Mouse (Mus musculus) liver, embryonic 12.5 days (tissue): ENCODE measurements around the gene Tet3. TPM values are rescaled to one million over a fixed set of nuclear protein-coding genes. Genes with fewer than 3 reads are reported as not detected.

ENCODE experiments used
- ATAC-seq: fragments of 200-750 bp; cut with Nextera tagmentation; 2 replicates; pipeline ENCODE4 v1.8.0; 2017; ENCODE audit warnings: moderate number of reproducible peaks, mild to moderate bottlenecking, moderate library complexity
- H3K27ac ChIP-seq: fragments of 300-500 bp; sonication (generic); 2 replicates; pipeline ENCODE4 v1.5.1; 2016; ENCODE audit warnings: mild to moderate bottlenecking
- H3K27me3 ChIP-seq: fragments of 300-500 bp; sonication (generic); replicated peaks from 2 replicates; pipeline ENCODE4 v1.6.1; 2016; ENCODE audit warnings: mild to moderate bottlenecking, moderate library complexity
- H3K36me3 ChIP-seq: fragments of 300-500 bp; sonication (generic); 2 replicates; pipeline ENCODE4 v1.6.1; 2016; ENCODE audit warnings: mild to moderate bottlenecking, moderate library complexity
- H3K4me1 ChIP-seq: fragments of 300-500 bp; sonication (generic); 2 replicates; pipeline ENCODE4 v1.6.1; 2016
- H3K4me2 ChIP-seq: fragments of 300-500 bp; sonication (generic); 2 replicates; pipeline ENCODE4 v1.6.1; 2016; ENCODE audit warnings: mild to moderate bottlenecking, moderate library complexity
- H3K4me3 ChIP-seq: fragments of 300-500 bp; sonication (generic); 2 replicates; pipeline ENCODE4 v1.5.1; 2016; ENCODE audit warnings: mild to moderate bottlenecking, moderate library complexity
- H3K9ac ChIP-seq: fragments of 300-500 bp; sonication (generic); 2 replicates; pipeline ENCODE4 v1.6.1; 2016; ENCODE audit warnings: mild to moderate bottlenecking, moderate library complexity
- H3K9me3 ChIP-seq: fragments of 300-500 bp; sonication (generic); replicated peaks from 2 replicates; pipeline ENCODE4 v1.6.1; 2016; ENCODE audit warnings: mild to moderate bottlenecking, moderate library complexity
- WGBS: fragments of 180-500 bp; shearing (Covaris S2); methylation state at CpG from one replicate; pipeline ENCODE4 v1.1.7; 2016; ENCODE audit not compliant: insufficient replicate concordance; 5-methylcytosine and 5-hydroxymethylcytosine counted together
- polyA plus RNA-seq: library from polyadenylated mRNA; unstranded; fragments of >200 nt; fragmentation: Nextera tagmentation; extraction: Ambion mirVana; gene quantifications from 2 replicates; pipeline ENCODE4 v1.2.1, GENCODE M21; 2016

Tet3 gene
- polyA plus RNA-seq, 1 experiment from 2014 or later: 12.1 TPM

DNA sequence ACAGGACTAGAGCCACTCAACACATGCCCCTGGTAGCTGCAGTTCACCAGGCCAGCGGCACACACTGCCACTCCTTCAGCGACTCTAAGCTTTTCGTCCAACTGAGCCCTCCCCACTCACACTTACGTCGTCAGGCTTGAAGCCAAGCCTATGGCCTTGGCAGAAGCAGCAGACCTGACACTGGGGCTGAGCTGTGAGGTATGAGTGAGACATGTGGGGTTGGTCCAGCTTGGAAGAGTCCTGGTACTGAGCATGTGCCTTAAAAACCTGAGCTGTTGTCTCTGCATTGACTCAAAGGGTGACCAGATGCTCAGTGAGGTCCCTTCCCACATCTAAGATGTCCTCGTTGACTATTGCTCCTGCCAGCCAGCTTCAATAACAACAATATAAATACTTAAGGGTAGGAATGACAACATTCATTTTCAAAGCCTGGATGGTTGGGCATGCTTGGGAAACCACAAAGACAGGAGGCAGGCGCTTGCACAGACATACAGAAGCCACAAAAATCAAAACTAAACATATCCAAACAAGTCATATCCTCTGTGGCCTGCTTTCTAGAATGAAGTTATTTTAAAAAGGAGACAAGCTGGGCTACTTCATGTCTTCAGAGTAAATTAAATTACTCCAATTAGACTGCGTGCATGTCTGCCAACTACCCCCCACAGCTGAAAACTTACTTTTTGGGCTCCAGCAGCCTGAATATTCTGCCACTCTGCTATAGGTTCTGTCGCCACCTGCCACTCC is 37.3 kb upstream of the Tet3 start:
- Histone ChIP-seq H3K9ac (no peak overlapping the region), H3K4me1 (peaks cover 13% of the 10 kb centered on the region), H3K4me3 (no peak overlapping the region), H3K9me3 (no peaks in the 10 kb centered on the region), H3K27me3 (no peaks in the 10 kb centered on the region), H3K4me2 (no peak overlapping the region), H3K27ac (no peak overlapping the region), H3K36me3 (peaks cover 43% of the 10 kb centered on the region)
- ATAC-seq: no peak
- 88% methylated on average over 9 of the region's 9 CpGs for WGBS

- Histone ChIP-seq H3K4me3 (no peak overlapping the region), H3K9ac (no peak overlapping the region), H3K9me3 (no peaks in the 10 kb centered on the region), H3K4me2 (no peak overlapping the region), H3K27me3 (no peaks in the 10 kb centered on the region), H3K4me1 (no peaks in the 10 kb centered on the region), H3K36me3 (peaks cover 74% of the 10 kb centered on the region), H3K27ac (no peak overlapping the region)
- WGBS: 28% methylated on average over 4 of the region's 4 CpGs
- no peak for ATAC-seq
These were observed 31.7 kb upstream of the Tet3 start for GRCm38 (mm10) chr6:83490622-83491021.

DNA sequence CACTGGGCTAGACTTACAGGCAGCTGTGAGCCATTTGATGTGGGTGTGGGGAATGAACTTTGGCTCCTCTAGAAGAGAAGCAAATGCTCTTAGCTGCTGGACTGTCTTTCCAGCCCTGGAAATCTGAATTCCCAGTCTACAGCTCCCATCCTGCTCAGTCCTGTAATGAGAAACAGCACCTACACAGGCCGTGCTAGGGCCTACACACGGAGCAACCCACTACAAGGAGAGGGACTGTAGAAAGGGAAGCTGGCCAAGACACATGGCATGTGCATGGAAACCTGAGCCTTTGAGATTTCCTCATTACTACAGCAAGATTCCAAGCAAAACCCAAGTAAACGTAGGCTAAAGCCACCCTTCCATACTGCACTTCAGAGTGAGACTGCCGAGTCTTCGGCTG is 29.3 kb upstream of the Tet3 start:
- H3K4me1 ChIP-seq: no peaks in the 10 kb centered on the region
- peaks cover 75% of the 10 kb centered on the region for H3K36me3 ChIP-seq
- no peaks in the 10 kb centered on the region for H3K27me3 ChIP-seq
- WGBS: 76% methylated on average over 5 of the region's 5 CpGs
- no peaks in the 10 kb centered on the region for H3K9me3 ChIP-seq
- no peak overlapping the region for H3K9ac ChIP-seq
- no peak for ATAC-seq
- no peak overlapping the region for H3K27ac ChIP-seq
- H3K4me3 ChIP-seq: no peak overlapping the region
- H3K4me2 ChIP-seq: no peak overlapping the region

- Histone ChIP-seq H3K4me3 (no peak overlapping the region), H3K36me3 (peaks cover 78% of the 10 kb centered on the region), H3K9ac (no peak overlapping the region), H3K4me1 (0 out of 2 replicates have a peak, but pooled peaks cover 5% of the 10 kb centered on the region), H3K9me3 (no peaks in the 10 kb centered on the region), H3K27me3 (no peaks in the 10 kb centered on the region), H3K4me2 (no peak overlapping the region), H3K27ac (no peak overlapping the region)
- ATAC-seq: 0 out of 2 replicates have a peak, but pooled peaks have one; percentile 27
- WGBS: 65% methylated on average over 4 of the region's 4 CpGs
These were observed 28.4 kb upstream of the Tet3 start for GRCm38 (mm10) chr6:83487298-83487697.

DNA sequence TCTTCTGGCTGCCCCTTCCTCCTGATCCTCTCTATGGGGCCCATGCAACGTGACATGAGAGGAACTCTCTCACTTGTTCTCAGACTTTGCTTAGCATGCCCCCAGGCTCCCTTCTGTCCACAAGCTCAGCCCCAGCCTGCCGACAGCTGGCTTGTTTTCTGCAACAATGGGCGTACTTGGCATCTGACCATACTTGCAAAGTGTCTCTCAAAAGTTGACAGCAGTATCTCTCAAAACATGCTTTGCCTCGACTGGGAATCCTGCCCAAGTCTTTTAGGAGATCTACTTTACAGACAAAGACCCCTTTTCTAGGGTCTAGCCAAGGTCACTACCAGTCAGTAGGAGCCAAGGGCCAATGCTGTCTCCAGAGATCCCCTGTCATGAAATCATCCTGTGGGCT is 27.0 kb upstream of the Tet3 start:
- H3K36me3 ChIP-seq: peaks cover 88% of the 10 kb centered on the region
- H3K27me3 ChIP-seq: no peaks in the 10 kb centered on the region
- no peak for ATAC-seq
- no peak overlapping the region for H3K4me3 ChIP-seq
- WGBS: 74% methylated on average over 4 of the region's 4 CpGs
- 0 out of 2 replicates have a peak, but pooled peaks cover 5% of the 10 kb centered on the region for H3K4me1 ChIP-seq
- no peak overlapping the region for H3K4me2 ChIP-seq
- H3K27ac ChIP-seq: no peak overlapping the region
- no peak overlapping the region for H3K9ac ChIP-seq
- H3K9me3 ChIP-seq: no peaks in the 10 kb centered on the region

- no peaks in the 10 kb centered on the region for H3K27me3 ChIP-seq
- no peak overlapping the region for H3K4me2 ChIP-seq
- no peak overlapping the region for H3K4me3 ChIP-seq
- ATAC-seq: no peak
- 0 out of 2 replicates have a peak, but pooled peaks cover 5% of the 10 kb centered on the region for H3K4me1 ChIP-seq
- no peaks in the 10 kb centered on the region for H3K9me3 ChIP-seq
- peaks cover 86% of the 10 kb centered on the region for H3K36me3 ChIP-seq
- WGBS: 87% methylated on average over 7 of the region's 7 CpGs
- H3K9ac ChIP-seq: no peak overlapping the region
- no peak overlapping the region for H3K27ac ChIP-seq
These were observed 24.9 kb upstream of the Tet3 start for GRCm38 (mm10) chr6:83483776-83484175.

DNA sequence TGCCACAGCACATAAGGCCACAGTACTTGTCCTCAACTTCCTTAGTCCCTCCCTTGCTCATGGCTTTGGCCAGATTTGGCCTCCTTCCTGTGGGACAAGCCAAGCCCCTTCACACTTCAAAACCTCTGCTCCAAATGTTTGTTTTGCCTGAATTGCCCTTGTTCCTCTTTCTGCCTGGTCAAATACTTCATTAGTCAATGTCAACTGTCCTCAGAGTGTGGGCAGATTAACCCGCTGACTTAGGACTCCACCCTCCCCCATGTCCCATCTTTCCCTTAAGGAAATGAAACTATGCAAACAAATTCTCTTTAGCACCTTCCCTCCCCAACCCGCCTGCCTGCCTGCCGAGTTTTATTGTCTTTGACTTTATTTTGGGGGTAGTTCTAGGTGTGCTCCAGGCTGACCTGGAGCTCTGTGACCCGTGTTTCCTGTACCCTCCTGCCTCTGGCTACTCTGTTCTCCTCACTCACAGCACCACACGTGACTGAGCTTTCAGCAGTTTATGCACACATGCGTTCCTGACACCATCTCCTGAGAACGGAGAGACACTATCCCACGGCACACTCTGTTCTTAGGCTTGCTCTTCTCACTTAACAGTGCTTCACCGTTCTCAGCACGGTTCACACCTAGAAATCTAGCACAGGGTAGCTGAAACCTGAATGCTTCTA is 23.7 kb upstream of the Tet3 start:
- H3K36me3 ChIP-seq: peaks cover 79% of the 10 kb centered on the region
- no peak overlapping the region for H3K27ac ChIP-seq
- ATAC-seq: no peak

GRCm38 (mm10) chr6:83480019-83480655 is 21.3 kb upstream of the Tet3 start:
- H3K4me3 ChIP-seq: no peak overlapping the region
- ATAC-seq: no peak
- no peaks in the 10 kb centered on the region for H3K27me3 ChIP-seq
- H3K4me2 ChIP-seq: no peak overlapping the region
- H3K36me3 ChIP-seq: peaks cover 55% of the 10 kb centered on the region
- H3K4me1 ChIP-seq: peaks cover 5% of the 10 kb centered on the region; the same call in 1 of the 2 replicates
- WGBS: 78% methylated on average over 6 of the region's 6 CpGs
- no peaks in the 10 kb centered on the region for H3K9me3 ChIP-seq
- H3K27ac ChIP-seq: no peak overlapping the region
- no peak overlapping the region for H3K9ac ChIP-seq

More for the DNA sequence above, 23.7 kb upstream of the Tet3 start:
- no peak overlapping the region for H3K4me2 ChIP-seq
- no peaks in the 10 kb centered on the region for H3K27me3 ChIP-seq
- 0 out of 2 replicates have a peak, but pooled peaks cover 5% of the 10 kb centered on the region for H3K4me1 ChIP-seq
- H3K9ac ChIP-seq: no peak overlapping the region
- WGBS: 31% methylated on average over 10 of the region's 10 CpGs
- H3K4me3 ChIP-seq: no peak overlapping the region
- H3K9me3 ChIP-seq: no peaks in the 10 kb centered on the region

DNA sequence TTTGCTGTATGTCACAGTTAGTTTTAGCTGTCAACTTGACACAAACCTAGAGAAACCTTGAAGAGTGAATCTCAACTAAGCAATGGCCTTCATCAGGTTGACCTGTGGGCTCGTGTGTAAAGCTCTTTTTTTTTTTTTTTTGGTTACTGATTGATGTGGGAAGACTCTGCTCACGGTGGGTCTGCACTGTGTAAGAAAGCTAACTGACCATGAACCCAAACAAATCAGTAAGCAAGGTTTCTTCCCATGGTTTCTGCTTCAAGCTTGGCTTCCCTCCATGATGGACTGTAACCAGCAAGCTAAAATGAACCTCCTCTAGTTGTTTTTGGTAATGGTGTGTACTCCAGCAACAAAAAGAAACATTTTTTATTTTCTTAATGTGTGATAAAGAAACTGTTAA is 20.3 kb upstream of the Tet3 start:
- ATAC-seq: no peak
- Histone ChIP-seq H3K27me3 (no peaks in the 10 kb centered on the region), H3K4me2 (no peak overlapping the region), H3K36me3 (peaks cover 47% of the 10 kb centered on the region), H3K4me1 (peaks cover 5% of the 10 kb centered on the region; the same call in 1 of the 2 replicates), H3K4me3 (no peak overlapping the region), H3K9ac (no peak overlapping the region), H3K9me3 (no peaks in the 10 kb centered on the region), H3K27ac (no peak overlapping the region)
- WGBS: 58% methylated on average over 2 of the region's 2 CpGs

GRCm38 (mm10) chr6:83478628-83479027 is 19.7 kb upstream of the Tet3 start:
- no peak for ATAC-seq
- Histone ChIP-seq H3K4me3 (no peak overlapping the region), H3K4me2 (no peak overlapping the region), H3K27me3 (no peaks in the 10 kb centered on the region), H3K9me3 (no peaks in the 10 kb centered on the region), H3K27ac (no peak overlapping the region), H3K4me1 (peaks cover 5% of the 10 kb centered on the region; the same call in 1 of the 2 replicates), H3K9ac (no peak overlapping the region), H3K36me3 (peaks cover 41% of the 10 kb centered on the region)
- 84% methylated on average over 7 of the region's 7 CpGs for WGBS

DNA sequence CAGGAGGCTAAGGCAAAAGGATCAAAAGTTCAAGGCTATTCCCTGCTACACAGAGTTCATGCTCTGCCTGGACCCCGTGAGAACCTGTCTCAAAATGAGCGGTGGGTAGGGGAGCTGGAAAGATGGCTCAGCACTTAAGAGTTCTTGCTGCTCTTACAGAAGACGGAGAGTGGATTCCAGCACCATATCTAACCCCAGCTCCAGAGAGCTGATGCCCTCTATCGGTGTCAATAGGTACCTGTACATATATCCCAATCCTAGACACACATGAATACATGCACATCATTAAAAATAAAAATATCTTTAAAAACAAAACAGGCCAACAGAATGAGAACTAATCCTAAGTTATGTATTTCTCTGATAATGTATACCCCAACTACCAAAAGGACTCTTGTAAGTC is 19.3 kb upstream of the Tet3 start:
- H3K4me2 ChIP-seq: no peak overlapping the region
- H3K36me3 ChIP-seq: peaks cover 41% of the 10 kb centered on the region
- H3K9me3 ChIP-seq: no peaks in the 10 kb centered on the region
- H3K4me1 ChIP-seq: peaks cover 5% of the 10 kb centered on the region; the same call in 1 of the 2 replicates
- no peak for ATAC-seq
- no peak overlapping the region for H3K4me3 ChIP-seq
- H3K27ac ChIP-seq: no peak overlapping the region
- no peak overlapping the region for H3K9ac ChIP-seq
- H3K27me3 ChIP-seq: 0 out of 2 replicates have a peak, but pooled peaks cover 2% of the 10 kb centered on the region
- WGBS: 58% methylated on average over 4 of the region's 4 CpGs

DNA sequence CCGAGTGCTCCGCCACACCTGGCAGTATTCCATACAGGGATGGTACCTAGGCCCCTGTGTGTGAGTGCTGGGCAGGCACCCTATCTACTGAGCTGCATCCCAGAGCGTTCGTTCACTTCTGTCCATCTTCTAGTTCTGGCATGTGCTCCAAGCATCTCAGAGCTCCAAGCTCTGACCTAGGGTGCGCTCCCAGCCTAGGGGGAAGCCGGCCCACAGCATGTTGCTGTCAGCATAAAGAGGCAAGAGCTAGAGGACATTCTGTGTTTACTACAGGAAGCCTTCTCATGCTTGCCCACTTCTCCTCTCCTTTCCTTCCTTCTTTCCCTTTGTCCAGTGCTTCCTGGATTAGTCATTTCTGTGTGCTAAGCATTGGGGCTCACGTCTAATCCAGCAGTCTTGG is 16.5 kb upstream of the Tet3 start:
- no peak for ATAC-seq

More for the DNA sequence above, 16.5 kb upstream of the Tet3 start:
- WGBS: 60% methylated on average over 7 of the region's 7 CpGs
- Histone ChIP-seq H3K9me3 (no peaks in the 10 kb centered on the region), H3K4me1 (no peaks in the 10 kb centered on the region; the same call in 1 of the 2 replicates), H3K4me2 (no peak overlapping the region), H3K27ac (no peak overlapping the region), H3K4me3 (no peak overlapping the region), H3K9ac (no peak overlapping the region), H3K27me3 (0 out of 2 replicates have a peak, but pooled peaks cover 7% of the 10 kb centered on the region), H3K36me3 (peaks cover 16% of the 10 kb centered on the region)
